Mouse (Mus musculus) frontal cortex, postnatal 14 days (tissue): ENCODE data around the gene Mpzl2.
"Not testable (repeated sequence)": the region's sequence is repeated elsewhere in the genome, so short reads cannot be mapped to it uniquely, and the experiment has no call there.

Experiments used
- DNase-seq, 2 experiments: peaks; one replicate each; pipeline ENCODE4 v3.0.0; 2022; ENCODE audit warnings: low spot score in 2 of 2

Gene Mpzl2

DNA sequence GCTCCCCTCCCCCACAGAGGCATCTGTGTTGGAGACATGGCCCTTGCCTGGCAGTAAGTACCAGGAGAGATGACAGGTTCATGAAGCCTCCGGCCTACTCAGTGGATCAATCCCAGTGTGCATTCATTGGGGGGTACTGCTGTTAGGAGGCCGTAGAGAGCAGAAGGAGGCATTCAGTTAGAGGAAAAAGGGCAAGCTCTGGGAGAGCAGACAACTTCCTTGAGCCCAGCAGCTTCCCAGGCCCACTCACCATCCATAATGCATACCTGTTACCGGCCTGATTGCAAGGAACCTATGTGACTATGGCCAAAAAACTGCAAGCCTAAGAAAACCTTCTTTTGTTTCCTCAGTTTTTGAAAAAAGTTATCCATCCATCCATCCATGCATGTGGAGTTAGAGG, 5.1 kb upstream of the Mpzl2 start:
- DNase-seq, result no peak

- not testable (repeated sequence) for DNase-seq
These were observed 1.8 kb upstream of the Mpzl2 start for GRCm38 (mm10) chr9:45037803-45038202.

- DNase-seq, result no peak
These were observed 657 bp downstream of the Mpzl2 start for GRCm38 (mm10) chr9:45040066-45040845.

DNA sequence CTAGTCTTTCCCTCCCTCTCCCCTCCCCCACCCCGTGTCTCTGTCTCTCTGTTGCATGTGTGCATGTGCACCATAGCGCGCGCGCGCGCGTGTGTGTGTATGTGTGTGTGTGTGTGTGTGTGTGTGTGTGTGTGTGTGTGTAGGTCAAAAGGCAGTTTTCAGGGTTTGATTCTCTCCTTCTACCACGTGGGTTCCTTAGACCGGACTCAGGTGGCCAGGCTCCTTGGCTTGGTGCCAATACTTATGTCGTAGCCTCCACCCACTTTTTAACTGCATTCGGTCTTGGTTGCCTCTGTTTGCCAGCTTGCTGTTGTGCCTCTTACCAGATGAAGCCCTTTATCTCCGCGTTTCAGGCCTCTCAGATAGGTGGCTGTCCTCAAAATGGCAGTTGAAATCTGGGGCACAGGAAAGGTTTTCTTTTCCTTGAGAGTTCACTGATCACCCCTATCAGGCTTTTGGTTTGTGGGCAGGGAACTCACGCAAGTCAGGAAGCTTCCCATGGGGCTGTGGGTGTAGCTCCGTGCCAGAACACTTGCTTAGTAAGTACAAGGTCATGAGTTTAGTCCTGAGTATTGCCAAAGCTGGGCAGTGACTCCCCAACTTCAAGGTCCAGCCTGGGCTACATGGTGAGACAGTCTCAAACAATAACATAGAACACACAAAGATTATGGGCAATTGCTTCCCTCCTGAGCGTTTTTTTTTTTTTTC, 1.7 kb downstream of the Mpzl2 start:
- DNase-seq, result no peak

- DNase-seq, result no peak
These were observed 2.6 kb downstream of the Mpzl2 start for GRCm38 (mm10) chr9:45042056-45042720.

DNA sequence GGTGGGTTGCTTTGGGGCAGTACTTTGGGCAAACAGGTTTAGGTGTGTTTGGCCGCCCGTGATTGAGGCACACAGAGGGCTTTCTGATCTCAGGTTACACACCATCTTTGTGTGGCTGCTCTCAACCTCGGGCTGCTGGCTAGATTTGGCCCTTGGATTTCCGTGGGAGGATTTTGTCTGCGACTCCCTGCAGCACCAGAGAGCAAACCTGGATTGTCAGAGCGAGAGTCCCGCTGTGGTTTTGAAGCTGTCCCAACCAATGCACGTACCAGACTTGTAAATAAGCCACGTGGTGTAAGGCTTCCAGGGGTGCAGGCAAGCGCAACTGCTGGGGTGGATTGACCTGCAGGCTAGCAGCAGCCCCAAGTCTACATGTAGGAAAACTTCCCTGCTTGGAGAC, 3.3 kb downstream of the Mpzl2 start:
- no peak for DNase-seq

- DNase-seq, result no peak
These were observed 7.4 kb downstream of the Mpzl2 start for GRCm38 (mm10) chr9:45046973-45047372.

GRCm38 (mm10) chr9:45048511-45048910, 8.9 kb downstream of the Mpzl2 start:
- peak in 1 of 2 experiments; percentile 5 for DNase-seq

- DNase-seq, result no peak
These were observed 10.1 kb downstream of the Mpzl2 start for GRCm38 (mm10) chr9:45049731-45050130.

DNA sequence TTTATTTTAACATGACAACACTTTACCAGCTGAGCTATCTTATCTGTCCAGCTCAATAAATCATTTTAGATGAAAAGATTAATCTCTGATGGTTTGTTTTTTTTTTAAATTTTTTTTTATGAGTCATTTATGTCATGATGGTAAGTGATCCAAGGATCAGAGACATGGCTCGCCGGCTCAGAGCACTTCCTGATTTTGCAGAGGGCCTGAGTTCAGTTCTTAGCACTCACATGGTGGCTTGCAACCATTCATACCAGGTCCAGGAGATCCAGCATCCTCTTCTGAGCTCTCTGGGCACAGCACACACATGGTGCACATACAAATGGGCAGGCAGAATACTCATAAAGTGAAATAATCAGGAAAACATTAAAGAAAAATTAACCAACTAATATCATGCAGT, 10.7 kb downstream of the Mpzl2 start:
- no peak for DNase-seq

DNA sequence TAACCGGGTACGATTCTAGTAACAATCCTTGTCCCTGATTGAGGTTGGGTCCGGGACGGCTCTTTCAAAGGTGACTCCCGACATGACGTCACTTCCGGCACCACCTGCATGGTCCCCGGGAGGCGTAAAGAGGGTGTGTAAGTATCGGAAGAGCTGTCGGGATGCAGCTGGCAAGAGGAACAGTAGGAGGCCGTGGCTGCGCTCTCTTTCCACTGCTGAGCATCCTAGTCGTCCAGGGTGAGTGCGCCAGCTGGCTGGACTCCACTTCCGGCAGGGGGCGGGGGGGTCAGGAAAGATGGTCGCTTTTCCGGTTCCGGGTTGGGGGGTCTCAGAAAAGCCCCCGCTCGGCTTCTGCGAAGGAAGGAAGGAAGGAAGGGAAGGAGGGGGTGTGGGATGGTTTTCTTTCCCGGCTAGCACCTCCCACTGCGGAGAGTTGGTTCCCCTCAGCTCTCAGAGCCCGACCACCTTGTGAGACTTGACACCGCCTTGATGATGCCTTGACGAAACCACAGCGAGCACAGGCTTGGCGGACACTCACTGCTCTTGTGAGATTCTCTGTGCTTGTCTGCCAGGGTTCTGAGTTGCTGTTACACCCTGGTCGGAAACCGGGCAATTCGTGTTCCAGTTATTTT, 15.6 kb downstream of the Mpzl2 start, which contains the start of gene Mpzl3:
Gene Mpzl3, plus strand, starts transcription at position 105 of the 632 bp plus-strand sequence.
- peak; percentile 79 to 83 for DNase-seq

DNA sequence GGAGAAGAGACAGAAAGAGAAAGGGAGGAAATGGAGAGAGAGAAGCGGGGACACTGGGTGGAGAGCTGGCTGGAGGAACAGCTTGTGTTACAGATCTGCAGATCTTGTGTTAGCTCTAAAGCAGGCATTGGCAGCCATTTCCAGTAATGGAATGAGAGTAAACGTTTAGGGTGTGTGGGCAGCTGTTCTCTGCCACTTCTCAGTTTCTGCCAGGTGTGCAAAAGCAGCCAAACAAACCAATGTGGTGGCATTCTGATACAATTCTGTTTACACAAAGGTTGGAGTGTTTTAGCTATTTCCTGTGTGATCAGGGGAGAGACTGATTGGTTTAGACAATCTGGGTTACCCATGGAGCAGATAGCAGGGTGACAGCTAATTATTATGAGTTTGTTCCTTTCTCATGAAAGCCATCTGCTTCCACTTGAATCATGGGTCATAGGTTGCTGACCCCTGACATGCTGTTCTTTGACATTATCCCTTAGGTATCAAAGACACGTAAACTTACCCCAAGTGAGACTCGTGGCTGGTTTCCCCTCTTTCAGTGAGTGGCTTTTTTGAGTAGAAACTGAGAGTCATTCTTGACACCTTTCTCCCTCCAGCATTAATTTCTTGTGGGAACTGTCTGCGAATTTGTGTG, 18.8 kb downstream of the Mpzl2 start:
- DNase-seq, result no peak

- no peak for DNase-seq
These were observed 20.6 kb downstream of the Mpzl2 start for GRCm38 (mm10) chr9:45060151-45060550.

DNA sequence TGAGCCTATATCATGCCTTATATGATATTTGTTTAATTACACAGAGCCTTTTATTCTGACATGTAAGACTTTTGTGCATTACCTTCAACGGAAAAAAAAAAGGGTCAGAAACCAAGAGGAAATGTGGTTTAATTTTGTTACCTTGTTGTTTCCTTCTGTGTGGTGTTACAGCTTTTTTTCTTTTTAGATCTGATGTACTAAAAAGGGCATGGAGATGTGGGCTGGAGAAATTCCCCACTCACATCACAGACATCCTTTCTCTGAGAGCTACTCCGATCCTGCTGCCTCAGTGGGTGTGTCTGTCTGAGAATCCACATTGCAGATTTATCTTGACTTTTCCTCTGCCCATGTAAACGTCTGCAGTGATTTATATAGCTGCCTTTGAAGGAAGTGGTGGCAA, 23.1 kb downstream of the Mpzl2 start:
- DNase-seq, result no peak

GRCm38 (mm10) chr9:45064421-45064820, 24.8 kb downstream of the Mpzl2 start:
- no peak for DNase-seq

DNA sequence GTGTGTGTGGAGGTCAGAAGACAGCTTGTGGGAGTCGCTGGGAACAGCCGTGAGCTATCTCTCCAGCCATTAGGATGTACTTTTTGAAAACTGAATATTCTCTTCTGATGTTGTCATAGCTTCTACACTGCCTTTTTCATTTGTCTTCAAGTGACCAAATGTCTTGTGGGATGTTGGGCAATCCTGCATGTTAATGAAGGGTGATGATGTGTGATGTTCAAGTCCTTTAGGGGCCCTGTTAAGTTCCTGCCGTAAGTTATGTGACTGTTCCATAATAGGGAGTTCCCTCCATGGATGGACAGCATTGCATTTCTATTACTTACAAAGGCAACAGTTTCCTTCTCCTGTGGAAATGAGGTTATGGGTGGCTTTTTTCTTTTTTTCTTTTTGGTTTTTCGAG, 27.1 kb downstream of the Mpzl2 start:
- no peak for DNase-seq

DNA sequence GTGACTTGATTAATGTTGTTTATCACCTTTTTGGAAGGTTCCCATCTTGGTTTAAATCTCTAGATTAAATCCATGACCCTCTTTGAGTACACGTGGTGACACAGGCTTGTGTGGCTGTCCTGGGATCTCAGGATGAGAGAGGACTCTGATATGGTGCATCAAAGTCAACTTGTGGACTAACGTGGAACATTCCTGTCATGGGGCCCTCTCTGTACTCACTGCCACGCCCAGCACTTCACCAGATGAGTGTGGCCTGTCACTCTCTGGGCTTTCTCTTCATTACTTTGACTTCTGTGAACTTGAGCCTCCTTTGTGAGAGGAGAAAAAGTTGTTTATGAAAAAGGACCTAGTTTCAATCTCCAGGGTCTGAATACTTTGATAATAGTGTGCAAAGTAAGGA, 32.2 kb downstream of the Mpzl2 start:
- DNase-seq, result no peak

DNA sequence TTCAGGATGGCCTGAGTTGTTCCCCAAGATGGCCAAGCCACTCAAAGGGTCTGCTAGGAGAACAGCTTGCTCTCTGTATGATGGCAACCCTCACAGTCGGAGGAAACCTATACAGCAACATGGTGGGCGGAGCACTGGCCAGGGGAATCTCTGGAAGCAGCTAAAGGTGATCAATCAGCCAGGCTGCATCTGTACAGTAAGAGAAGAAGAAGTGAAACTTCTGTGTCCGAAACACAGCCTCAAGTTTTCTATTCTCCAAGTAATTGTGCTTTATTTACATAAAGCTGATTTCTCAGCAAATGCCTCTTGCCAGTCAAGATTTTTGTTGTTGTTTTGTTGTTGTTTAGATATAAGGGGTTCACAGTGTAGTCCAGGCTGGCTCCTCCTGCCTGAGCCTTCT, 38.3 kb downstream of the Mpzl2 start:
- DNase-seq, result no peak

GRCm38 (mm10) chr9:45079011-45079410, 39.4 kb downstream of the Mpzl2 start, which contains the start of gene Jaml:
Gene Jaml (plus strand): TSS chr9:45079183.
- DNase-seq, result no peak

DNA sequence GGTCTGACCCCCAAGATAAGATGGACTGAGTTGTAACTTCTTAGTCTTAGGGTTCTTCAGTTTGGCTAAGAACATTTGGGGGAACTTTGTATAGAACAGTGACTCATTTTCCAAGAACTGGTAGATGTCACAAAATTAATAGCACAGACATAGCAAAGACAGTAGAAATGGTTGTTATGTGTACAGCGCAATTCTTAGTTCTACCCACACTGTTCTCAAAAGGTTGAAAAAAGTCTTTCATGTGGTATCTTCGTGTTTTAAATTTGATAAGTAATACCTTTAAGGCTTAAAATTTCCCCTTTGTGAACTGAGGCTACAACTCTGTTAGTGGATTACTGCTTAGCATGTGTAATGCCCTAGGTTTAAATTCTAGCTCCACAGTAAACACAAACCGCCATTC, 43.5 kb downstream of the Mpzl2 start:
- no peak for DNase-seq

DNA sequence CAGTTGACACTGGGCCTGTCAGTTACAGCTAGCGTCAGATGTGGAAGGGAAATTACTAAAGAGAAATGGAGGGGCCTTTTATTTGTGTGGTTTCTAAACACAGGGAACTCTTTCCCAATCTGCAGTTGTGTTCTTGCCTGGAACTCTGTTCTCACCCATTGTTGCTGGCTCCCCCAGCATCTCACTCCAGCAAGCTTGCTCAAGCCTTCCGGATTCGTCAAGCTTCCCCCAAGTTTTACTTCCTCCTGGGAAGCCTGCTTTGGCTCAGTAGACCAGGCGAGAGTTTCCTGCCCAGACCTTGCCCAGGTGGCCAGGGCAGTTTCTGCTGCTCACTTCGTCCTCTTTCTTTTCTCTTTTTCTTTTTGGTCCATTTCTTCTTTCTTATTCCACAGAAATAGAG, 45.0 kb downstream of the Mpzl2 start:
- no peak for DNase-seq
